Mouse (Mus musculus): ENCODE data around the gene Relt. TPM values are rescaled to one million over a fixed set of nuclear protein-coding genes. Genes with fewer than 3 reads are reported as not detected.

The Relt gene
- polyA plus RNA-seq, 1 experiment from 2014 or later, result 2.7 TPM

- Histone ChIP-seq H3K9me3 (no peaks in the 10 kb centered on the region), H3K36me3 (peaks cover 25% of the 10 kb centered on the region), H3K27ac (no peak overlapping the region), H3K4me1 (replicated peaks) (no peaks in the 10 kb centered on the region), H3K4me3 (replicated peaks) (no peak overlapping the region), H3K4me2 (replicated peaks) (no peak overlapping the region), H3K9ac (replicated peaks) (no peak overlapping the region), H3K27me3 (no peaks in the 10 kb centered on the region)
- 93% methylated on average over 5 of the region's 5 CpGs for WGBS
- no peak for ATAC-seq
Measured at GRCm38 (mm10) chr7:100871892-100872291, 8.6 kb upstream of the Relt start.

GRCm38 (mm10) chr7:100871355-100871754, 8.1 kb upstream of the Relt start:
- H3K4me3 ChIP-seq (replicated peaks), result no peak overlapping the region
- H3K36me3 ChIP-seq, result peaks cover 20% of the 10 kb centered on the region
- no peak overlapping the region for H3K27ac ChIP-seq
- WGBS, result 97% methylated on average over 4 of the region's 4 CpGs
- no peaks in the 10 kb centered on the region for H3K4me1 ChIP-seq (replicated peaks)
- ATAC-seq, result no peak
- H3K9ac ChIP-seq (replicated peaks), result no peak overlapping the region
- H3K4me2 ChIP-seq (replicated peaks), result no peak overlapping the region
- H3K9me3 ChIP-seq, result no peaks in the 10 kb centered on the region
- no peaks in the 10 kb centered on the region for H3K27me3 ChIP-seq

- no peak overlapping the region for H3K9ac ChIP-seq (replicated peaks)
- H3K27ac ChIP-seq, result no peak overlapping the region
- no peaks in the 10 kb centered on the region for H3K9me3 ChIP-seq
- no peak for ATAC-seq
- no peak overlapping the region for H3K4me2 ChIP-seq (replicated peaks)
- 89% methylated on average over 8 of the region's 8 CpGs for WGBS
- no peak overlapping the region for H3K4me3 ChIP-seq (replicated peaks)
- no peaks in the 10 kb centered on the region for H3K4me1 ChIP-seq (replicated peaks)
- H3K27me3 ChIP-seq, result no peaks in the 10 kb centered on the region
- peaks cover 15% of the 10 kb centered on the region for H3K36me3 ChIP-seq
Measured at GRCm38 (mm10) chr7:100869877-100870629, 6.8 kb upstream of the Relt start.

GRCm38 (mm10) chr7:100868551-100868950, 5.3 kb upstream of the Relt start:
- ATAC-seq, result no peak
- Histone ChIP-seq H3K4me2 (replicated peaks) (no peak overlapping the region), H3K27ac (no peak overlapping the region), H3K27me3 (no peaks in the 10 kb centered on the region), H3K4me3 (replicated peaks) (no peak overlapping the region), H3K4me1 (replicated peaks) (no peaks in the 10 kb centered on the region), H3K9me3 (no peaks in the 10 kb centered on the region), H3K9ac (replicated peaks) (no peak overlapping the region), H3K36me3 (peaks cover 15% of the 10 kb centered on the region)
- WGBS, result 69% methylated on average over 4 of the region's 4 CpGs

- ATAC-seq, result no peak
- Histone ChIP-seq H3K27ac (no peak overlapping the region), H3K4me2 (replicated peaks) (no peak overlapping the region), H3K9me3 (no peaks in the 10 kb centered on the region), H3K4me3 (replicated peaks) (no peak overlapping the region), H3K27me3 (no peaks in the 10 kb centered on the region), H3K9ac (replicated peaks) (no peak overlapping the region), H3K4me1 (replicated peaks) (peaks cover 2% of the 10 kb centered on the region), H3K36me3 (peaks cover 5% of the 10 kb centered on the region)
- 57% methylated on average over 2 of the region's 2 CpGs for WGBS
Measured at GRCm38 (mm10) chr7:100867561-100867960, 4.3 kb upstream of the Relt start.

- Histone ChIP-seq H3K27me3 (no peaks in the 10 kb centered on the region), H3K36me3 (no peaks in the 10 kb centered on the region), H3K4me1 (replicated peaks) (peaks cover 11% of the 10 kb centered on the region), H3K4me2 (replicated peaks) (no peak overlapping the region), H3K27ac (no peak overlapping the region), H3K9ac (replicated peaks) (no peak overlapping the region), H3K9me3 (no peaks in the 10 kb centered on the region), H3K4me3 (replicated peaks) (no peak overlapping the region)
- ATAC-seq, result no peak
- WGBS, result 12% methylated on average over 3 of the region's 3 CpGs
Measured at GRCm38 (mm10) chr7:100866675-100867074, 3.4 kb upstream of the Relt start.

GRCm38 (mm10) chr7:100862353-100862752, 893 bp downstream of the Relt start:
- no peak overlapping the region for H3K27ac ChIP-seq
- H3K27me3 ChIP-seq, result no peaks in the 10 kb centered on the region
- H3K9me3 ChIP-seq, result no peaks in the 10 kb centered on the region
- ATAC-seq, result peak; percentile 5
- peak overlapping the region; percentile 79 for H3K9ac ChIP-seq (replicated peaks)
- H3K4me3 ChIP-seq (replicated peaks), result peak overlapping the region; percentile 77
- peaks cover 14% of the 10 kb centered on the region for H3K4me1 ChIP-seq (replicated peaks)
- H3K4me2 ChIP-seq (replicated peaks), result peak overlapping the region; percentile 96
- 4% methylated on average over 4 of the region's 4 CpGs for WGBS
- H3K36me3 ChIP-seq, result no peaks in the 10 kb centered on the region

- Histone ChIP-seq H3K36me3 (no peaks in the 10 kb centered on the region), H3K27ac (no peak overlapping the region), H3K4me1 (replicated peaks) (peaks cover 19% of the 10 kb centered on the region)
Measured at GRCm38 (mm10) chr7:100861209-100861608, 2.0 kb downstream of the Relt start.

GRCm38 (mm10) chr7:100860450-100860849, 2.8 kb downstream of the Relt start:
- Histone ChIP-seq H3K4me1 (replicated peaks) (peaks cover 19% of the 10 kb centered on the region), H3K9me3 (no peaks in the 10 kb centered on the region), H3K4me2 (replicated peaks) (no peak overlapping the region), H3K4me3 (replicated peaks) (no peak overlapping the region), H3K36me3 (no peaks in the 10 kb centered on the region), H3K9ac (replicated peaks) (no peak overlapping the region), H3K27ac (no peak overlapping the region), H3K27me3 (no peaks in the 10 kb centered on the region)
- ATAC-seq, result no peak
- 88% methylated on average over 3 of the region's 3 CpGs for WGBS

More at GRCm38 (mm10) chr7:100861209-100861608, 2.0 kb downstream of the Relt start:
- ATAC-seq, result no peak
- no peak overlapping the region for H3K4me3 ChIP-seq (replicated peaks)
- no peak overlapping the region for H3K9ac ChIP-seq (replicated peaks)
- no peaks in the 10 kb centered on the region for H3K27me3 ChIP-seq
- H3K9me3 ChIP-seq, result no peaks in the 10 kb centered on the region
- WGBS, result 95% methylated on average over 5 of the region's 5 CpGs
- no peak overlapping the region for H3K4me2 ChIP-seq (replicated peaks)

GRCm38 (mm10) chr7:100855795-100856573, 7.3 kb downstream of the Relt start:
- Histone ChIP-seq H3K4me2 (replicated peaks) (no peak overlapping the region), H3K9me3 (no peaks in the 10 kb centered on the region), H3K27me3 (no peaks in the 10 kb centered on the region), H3K4me3 (replicated peaks) (no peak overlapping the region), H3K9ac (replicated peaks) (no peak overlapping the region), H3K27ac (no peak overlapping the region), H3K36me3 (no peaks in the 10 kb centered on the region), H3K4me1 (replicated peaks) (peaks cover 17% of the 10 kb centered on the region)
- ATAC-seq, result no peak
- 80% methylated on average over 5 of the region's 5 CpGs for WGBS

GRCm38 (mm10) chr7:100855300-100855699, 7.9 kb downstream of the Relt start:
- ATAC-seq, result no peak
- no peak overlapping the region for H3K9ac ChIP-seq (replicated peaks)
- H3K4me2 ChIP-seq (replicated peaks), result no peak overlapping the region
- H3K36me3 ChIP-seq, result no peaks in the 10 kb centered on the region
- peaks cover 17% of the 10 kb centered on the region for H3K4me1 ChIP-seq (replicated peaks)
- 53% methylated on average over 4 of the region's 4 CpGs for WGBS
- H3K4me3 ChIP-seq (replicated peaks), result no peak overlapping the region
- H3K9me3 ChIP-seq, result no peaks in the 10 kb centered on the region
- H3K27ac ChIP-seq, result no peak overlapping the region
- H3K27me3 ChIP-seq, result no peaks in the 10 kb centered on the region

- Histone ChIP-seq H3K27me3 (no peaks in the 10 kb centered on the region), H3K27ac (no peak overlapping the region), H3K4me3 (replicated peaks) (no peak overlapping the region), H3K36me3 (no peaks in the 10 kb centered on the region), H3K9ac (replicated peaks) (no peak overlapping the region), H3K9me3 (no peaks in the 10 kb centered on the region), H3K4me2 (replicated peaks) (no peak overlapping the region), H3K4me1 (replicated peaks) (peaks cover 17% of the 10 kb centered on the region)
- WGBS, result 78% methylated on average over 5 of the region's 5 CpGs
- ATAC-seq, result no peak
Measured at GRCm38 (mm10) chr7:100854861-100855260, 8.4 kb downstream of the Relt start.

All from midbrain, embryonic 13.5 days (tissue).